Mouse (Mus musculus): ENCODE results near the gene Slc25a38. TPM values are rescaled to one million over a fixed set of nuclear protein-coding genes. Genes with fewer than 3 reads are reported as not detected.

Slc25a38 gene
- 25.1 and 29.1 TPM in 2 replicates for total RNA-seq (2017)

- peak; percentile 94 for ATAC-seq (ENCODE audit: extremely low read depth, insufficient number of reproducible peaks, low FRiP score, poor library complexity, severe bottlenecking)
Measured at GRCm38 (mm10) chr9:120110211-120111018, at the start of gene Slc25a38. Slc25a38 (plus strand) TSS chr9:120110374.

GRCm38 (mm10) chr9:120064317-120064716 is 45.9 kb upstream of the Slc25a38 start:
- no peak for ATAC-seq (ENCODE audit: extremely low read depth, insufficient number of reproducible peaks, low FRiP score, poor library complexity, severe bottlenecking)

GRCm38 (mm10) chr9:120067609-120068008 is 42.6 kb upstream of the Slc25a38 start:
- ATAC-seq (ENCODE audit: extremely low read depth, insufficient number of reproducible peaks, low FRiP score, poor library complexity, severe bottlenecking), result no peak

GRCm38 (mm10) chr9:120068047-120068446 is 42.1 kb upstream of the Slc25a38 start:
- peak; percentile 26; the same call in 1 of the 2 replicates for ATAC-seq (ENCODE audit: extremely low read depth, insufficient number of reproducible peaks, low FRiP score, poor library complexity, severe bottlenecking)

DNA sequence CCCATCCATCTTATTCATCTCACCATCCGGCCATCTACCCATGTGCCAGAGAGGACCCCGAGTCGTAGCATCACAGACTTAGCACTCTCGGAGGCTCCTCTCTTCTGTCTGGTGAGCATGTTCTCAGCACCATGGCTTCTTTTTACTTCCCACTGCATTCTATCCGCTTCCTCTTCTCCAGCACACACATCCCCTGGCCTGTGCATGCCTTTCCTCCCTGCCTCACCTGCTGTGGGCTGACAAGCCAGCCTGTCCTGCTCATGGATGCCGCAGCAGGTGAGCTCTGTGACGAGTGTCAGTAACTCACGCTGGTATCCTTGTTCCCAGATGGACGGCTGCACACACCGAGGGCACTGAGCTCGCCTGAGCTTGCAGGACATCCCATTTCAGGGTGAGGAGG is 40.4 kb upstream of the Slc25a38 start, which contains the start of gene Cx3cr1:
Cx3cr1 (minus strand) TSS at position 101 of the 400 bp plus-strand sequence.
- no peak for ATAC-seq (ENCODE audit: extremely low read depth, insufficient number of reproducible peaks, low FRiP score, poor library complexity, severe bottlenecking)

DNA sequence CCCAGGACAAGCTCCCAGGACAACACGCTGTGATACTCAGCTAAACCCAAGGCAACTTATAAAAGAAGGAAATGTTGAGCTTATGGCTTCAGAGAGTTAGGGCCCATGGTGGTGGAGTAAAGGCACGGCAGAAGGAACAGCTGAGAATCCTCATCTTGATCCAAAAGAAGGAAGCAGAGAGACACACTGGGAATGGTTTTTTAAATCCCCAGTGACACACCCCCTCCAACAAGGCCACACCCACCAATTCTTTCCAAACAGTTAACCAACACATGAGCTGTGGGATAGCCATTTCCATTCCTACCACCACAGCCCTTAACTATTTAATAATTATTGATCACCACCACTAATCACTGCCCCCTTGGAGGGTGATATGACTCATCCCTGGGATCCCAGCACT is 38.9 kb upstream of the Slc25a38 start:
- no peak for ATAC-seq (ENCODE audit: extremely low read depth, insufficient number of reproducible peaks, low FRiP score, poor library complexity, severe bottlenecking)

DNA sequence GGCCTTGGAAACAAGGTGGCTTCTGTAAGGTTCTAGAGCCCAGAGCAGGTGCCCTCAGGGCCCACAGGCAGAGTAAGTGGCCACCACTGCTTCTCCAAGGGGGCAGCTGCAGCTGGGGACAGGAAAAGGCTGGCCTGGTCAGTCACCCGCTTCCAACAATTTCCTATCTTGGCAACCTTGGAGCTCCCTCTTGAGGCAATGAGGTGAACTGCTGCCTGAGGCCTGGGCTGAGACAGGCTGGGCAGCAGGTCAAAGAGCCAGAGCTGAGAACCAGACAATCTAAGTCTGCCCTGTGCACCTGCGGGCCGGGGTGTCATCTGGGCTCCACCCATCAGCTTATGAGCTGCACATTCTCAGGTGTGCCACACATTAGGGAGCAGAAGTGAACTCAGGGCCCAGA is 37.0 kb upstream of the Slc25a38 start:
- peak; percentile 88 for ATAC-seq (ENCODE audit: extremely low read depth, insufficient number of reproducible peaks, low FRiP score, poor library complexity, severe bottlenecking)

- no peak for ATAC-seq (ENCODE audit: extremely low read depth, insufficient number of reproducible peaks, low FRiP score, poor library complexity, severe bottlenecking)
Measured at GRCm38 (mm10) chr9:120074516-120074915, 35.7 kb upstream of the Slc25a38 start.

- no peak for ATAC-seq (ENCODE audit: extremely low read depth, insufficient number of reproducible peaks, low FRiP score, poor library complexity, severe bottlenecking)
Measured at GRCm38 (mm10) chr9:120078241-120078640, 31.9 kb upstream of the Slc25a38 start.

- no peak for ATAC-seq (ENCODE audit: extremely low read depth, insufficient number of reproducible peaks, low FRiP score, poor library complexity, severe bottlenecking)
Measured at GRCm38 (mm10) chr9:120079901-120080300, 30.3 kb upstream of the Slc25a38 start.

DNA sequence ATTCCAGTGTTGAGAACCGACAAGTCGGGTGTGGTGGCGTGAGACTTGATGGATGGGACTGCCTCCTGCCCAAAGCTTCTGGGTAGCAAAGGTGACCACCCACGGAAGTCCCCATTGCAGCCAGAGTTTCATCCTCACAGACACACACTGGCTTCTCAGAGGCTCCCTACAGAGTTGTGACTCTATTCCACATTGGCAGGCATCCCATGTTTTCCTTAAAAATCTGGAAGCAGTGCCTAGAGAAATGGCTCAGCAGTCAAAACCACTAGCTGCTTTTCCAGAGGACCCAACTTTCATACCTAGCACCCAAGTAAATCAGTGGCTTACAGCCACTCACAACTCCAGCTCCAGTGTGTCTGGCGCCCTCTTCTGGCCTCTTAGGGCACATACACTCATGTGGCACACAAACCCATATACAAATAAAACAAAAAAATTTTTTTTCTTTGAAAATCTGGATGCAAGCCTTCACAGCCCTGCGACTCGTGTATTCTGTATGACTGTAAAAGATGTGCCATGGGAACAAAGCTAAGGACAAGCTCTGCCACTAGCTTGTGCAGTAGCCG is 29.5 kb upstream of the Slc25a38 start:
- no peak for ATAC-seq (ENCODE audit: extremely low read depth, insufficient number of reproducible peaks, low FRiP score, poor library complexity, severe bottlenecking)

DNA sequence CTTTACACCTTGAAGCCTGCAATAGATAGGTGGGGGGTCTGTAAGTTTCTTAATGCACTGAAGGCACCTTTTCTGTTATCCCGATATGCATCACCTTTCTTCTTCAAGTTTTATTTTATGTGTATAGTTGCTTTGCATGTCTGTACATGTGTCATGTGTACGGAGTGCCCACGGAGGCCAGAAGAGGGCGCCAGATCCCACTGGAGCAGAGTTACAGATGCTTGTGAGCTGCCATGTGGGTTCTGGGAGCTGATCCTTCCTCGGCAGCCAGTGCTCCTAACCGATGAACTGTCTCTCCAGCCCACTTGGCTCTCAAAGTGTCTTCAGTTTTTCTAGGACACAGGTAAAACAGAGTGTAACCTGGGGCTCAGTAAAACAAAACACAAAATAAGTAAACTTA is 28.9 kb upstream of the Slc25a38 start:
- ATAC-seq (ENCODE audit: extremely low read depth, insufficient number of reproducible peaks, low FRiP score, poor library complexity, severe bottlenecking), result no peak

GRCm38 (mm10) chr9:120081967-120082366 is 28.2 kb upstream of the Slc25a38 start:
- ATAC-seq (ENCODE audit: extremely low read depth, insufficient number of reproducible peaks, low FRiP score, poor library complexity, severe bottlenecking), result no peak

DNA sequence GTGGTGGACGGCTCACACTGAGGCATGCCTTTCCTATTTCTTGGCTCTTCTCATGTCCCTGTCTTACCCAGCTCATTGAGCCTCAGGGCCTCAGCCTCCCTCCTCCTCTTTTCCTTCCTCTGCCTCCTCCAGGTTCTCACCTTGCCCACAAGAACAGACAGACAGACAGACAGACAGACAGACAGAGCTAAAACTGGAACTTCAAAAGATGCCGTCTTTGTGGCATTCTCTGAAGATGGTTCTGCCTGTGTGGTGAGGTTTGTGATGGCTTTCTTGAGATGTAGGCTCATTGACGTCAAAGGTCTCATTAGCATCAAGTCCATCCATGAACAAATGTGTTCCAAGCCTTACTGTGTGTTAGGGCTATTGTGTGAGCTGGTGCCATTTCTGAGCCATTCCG is 27.5 kb upstream of the Slc25a38 start:
- peak; percentile 16; the same call in 1 of the 2 replicates for ATAC-seq (ENCODE audit: extremely low read depth, insufficient number of reproducible peaks, low FRiP score, poor library complexity, severe bottlenecking)

GRCm38 (mm10) chr9:120083158-120083894 is 26.8 kb upstream of the Slc25a38 start:
- peak; percentile 26; the same call in 1 of the 2 replicates for ATAC-seq (ENCODE audit: extremely low read depth, insufficient number of reproducible peaks, low FRiP score, poor library complexity, severe bottlenecking)

GRCm38 (mm10) chr9:120084406-120084805 is 25.8 kb upstream of the Slc25a38 start:
- no peak for ATAC-seq (ENCODE audit: extremely low read depth, insufficient number of reproducible peaks, low FRiP score, poor library complexity, severe bottlenecking)

DNA sequence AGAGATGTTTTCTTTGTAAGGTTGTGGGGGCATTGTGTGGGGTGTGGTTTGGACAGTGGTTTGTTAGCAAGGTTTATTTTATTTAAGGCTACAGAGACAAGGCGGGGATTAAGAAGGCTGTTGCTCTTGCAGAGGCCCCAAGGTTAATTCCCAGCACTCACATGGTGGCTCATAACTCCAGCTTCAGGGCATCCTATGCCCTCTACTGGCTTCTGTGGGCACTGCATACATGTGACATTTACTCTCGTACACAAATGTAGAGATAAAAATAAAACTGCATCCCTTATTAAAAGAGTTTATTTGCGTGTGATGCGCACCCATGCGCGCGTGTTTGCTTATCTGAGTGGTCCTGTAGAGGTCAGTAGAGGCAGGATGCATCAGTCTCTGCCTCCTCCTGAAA is 21.0 kb upstream of the Slc25a38 start:
- ATAC-seq (ENCODE audit: extremely low read depth, insufficient number of reproducible peaks, low FRiP score, poor library complexity, severe bottlenecking), result no peak

DNA sequence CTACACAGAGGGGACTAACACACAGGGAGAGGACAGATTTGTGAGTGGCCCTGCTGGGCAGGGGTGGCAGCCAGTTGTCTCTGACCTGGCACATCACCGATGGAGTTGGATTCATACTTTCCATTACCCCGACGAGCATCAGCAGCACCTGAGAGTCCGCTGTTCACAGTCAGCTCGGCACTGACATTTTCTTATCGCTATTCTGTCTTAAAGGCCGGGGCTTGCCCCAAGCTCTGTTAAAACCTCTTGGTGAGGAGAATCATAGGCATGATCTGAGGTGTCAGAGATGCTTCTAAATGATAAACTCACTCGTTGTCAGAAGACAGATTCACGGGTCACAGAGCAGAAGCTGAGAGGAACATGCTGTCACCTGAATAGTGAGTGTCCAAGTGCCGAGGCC is 19.1 kb upstream of the Slc25a38 start:
- ATAC-seq (ENCODE audit: extremely low read depth, insufficient number of reproducible peaks, low FRiP score, poor library complexity, severe bottlenecking), result no peak

DNA sequence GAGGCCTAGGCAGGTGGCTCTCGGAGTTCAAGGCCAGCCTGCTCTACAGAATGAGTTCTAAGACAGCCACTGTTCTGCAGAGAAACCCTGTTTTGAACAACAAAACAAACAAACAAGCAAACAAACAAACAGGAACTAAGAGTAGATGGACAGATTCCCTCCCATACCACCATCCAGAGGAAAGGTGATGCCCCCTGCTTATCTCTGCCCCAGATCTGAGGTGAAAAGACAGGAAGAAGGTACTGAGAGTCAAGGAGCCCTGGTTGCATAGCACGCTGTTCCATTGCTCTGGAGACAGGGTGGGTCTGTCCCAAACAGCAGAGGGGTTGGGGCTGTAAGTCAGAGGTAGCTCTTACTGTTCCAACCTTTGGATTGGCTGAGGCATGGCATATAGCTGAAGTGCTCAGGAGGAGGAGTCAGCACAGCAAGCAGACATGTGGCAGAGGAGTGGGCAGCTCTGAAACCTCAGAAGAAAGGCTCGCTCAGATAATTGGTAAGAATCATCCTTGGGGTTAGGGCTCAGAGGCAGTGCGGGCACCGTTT is 18.4 kb upstream of the Slc25a38 start, which contains the start of gene Ccr8:
Ccr8 (plus strand) TSS at position 419 of the 543 bp plus-strand sequence.
- ATAC-seq (ENCODE audit: extremely low read depth, insufficient number of reproducible peaks, low FRiP score, poor library complexity, severe bottlenecking), result no peak
